Mouse (Mus musculus) large intestine, adult 2 months (tissue): ENCODE results near the gene Vmn1r202. TPM values are rescaled to one million over a fixed set of nuclear protein-coding genes. Genes with fewer than 3 reads are reported as not detected.
"Not testable (repeated sequence)": the region's sequence is repeated elsewhere in the genome, so short reads cannot be mapped to it uniquely, and the experiment has no call there.

Source experiments
- DNase-seq: peaks from one replicate; pipeline ENCODE4 v3.0.0-alpha.2; 2012; ENCODE audit warnings: low read depth, low spot score
- WGBS: fragments of 180-500 bp; shearing (Covaris S2); methylation state at CpG from one replicate; pipeline ENCODE4 v1.1.7; 2018; 5-methylcytosine and 5-hydroxymethylcytosine counted together
- polyA plus RNA-seq: library from polyadenylated mRNA; depleted of rRNA; stranded (reverse); fragments of >200 nt; gene quantifications from 2 replicates; pipeline ENCODE4 v1.2.3, GENCODE M21; 2012; rRNA removed

Gene Vmn1r202
- polyA plus RNA-seq = not detected in 2 replicates

GRCm38 (mm10) chr13:22505281-22505680 lies at the start of gene Vmn1r202:
Vmn1r202 (minus strand) TSS chr13:22505381.
- DNase-seq = no peak

- DNase-seq = not testable (repeated sequence)
- 45% methylated on average over 1 of the region's 1 CpGs for WGBS
These were observed 47.7 kb upstream of the Vmn1r202 start, which contains the start of gene Vmn1r204 for GRCm38 (mm10) chr13:22552898-22553297. Vmn1r204 (plus strand) TSS chr13:22553198.

- no peak for DNase-seq
These were observed 12.6 kb upstream of the Vmn1r202 start, which contains the start of gene Vmn1r203 for GRCm38 (mm10) chr13:22517814-22518213. Vmn1r203 (plus strand) TSS chr13:22518114.

GRCm38 (mm10) chr13:22502431-22502830 lies 2.8 kb downstream of the Vmn1r202 start:
- DNase-seq = no peak
- 60% methylated on average over 3 of the region's 3 CpGs for WGBS

GRCm38 (mm10) chr13:22471623-22472022 lies 33.6 kb downstream of the Vmn1r202 start, which contains the start of gene Vmn1r201:
Vmn1r201 (plus strand) TSS chr13:22471923.
- 36% methylated on average over 1 of the region's 1 CpGs for WGBS
- DNase-seq = no peak

- no peak for DNase-seq
These were observed 50.0 kb downstream of the Vmn1r202 start for GRCm38 (mm10) chr13:22455145-22455544.

Other genes starting within 250 kb of the Vmn1r202 start
- gene Vmn1r195, start 234.9 kb downstream of the Vmn1r202 start, polyA plus RNA-seq = not detected in 2 replicates
- not detected in 2 replicates for gene Vmn1r196, start 215.5 kb downstream of the Vmn1r202 start, polyA plus RNA-seq
- gene Vmn1r197, start 180.8 kb downstream of the Vmn1r202 start, polyA plus RNA-seq = not detected in 2 replicates
- 0.02 TPM in 1 of 2 replicates, not detected in the other for gene Vmn1r198, start 155.0 kb downstream of the Vmn1r202 start, polyA plus RNA-seq
- gene Vmn1r199, start 125.6 kb downstream of the Vmn1r202 start, polyA plus RNA-seq = not detected in 2 replicates
- gene Vmn1r200, start 115.0 kb downstream of the Vmn1r202 start, polyA plus RNA-seq = not detected in 2 replicates
- not detected in 2 replicates for gene Vmn1r201, start 33.5 kb downstream of the Vmn1r202 start, polyA plus RNA-seq
- gene Vmn1r203, start 12.7 kb upstream of the Vmn1r202 start, polyA plus RNA-seq = not detected in 2 replicates
- not detected in 2 replicates for gene Vmn1r204, start 47.8 kb upstream of the Vmn1r202 start, polyA plus RNA-seq
- not detected in 2 replicates for gene Vmn1r205, start 87.6 kb upstream of the Vmn1r202 start, polyA plus RNA-seq
- not detected in 2 replicates for gene Vmn1r206, start 118.9 kb upstream of the Vmn1r202 start, polyA plus RNA-seq
- gene Vmn1r207-ps, start 224.2 kb upstream of the Vmn1r202 start, polyA plus RNA-seq = not detected in 2 replicates